Mouse (Mus musculus): ENCODE results near the gene Tmc4.
"Not testable (repeated sequence)": the region's sequence is repeated elsewhere in the genome, so short reads cannot be mapped to it uniquely, and the experiment has no call there.

Gene Tmc4

GRCm38 (mm10) chr7:3677342-3677741 lies at the start of gene Tmc4:
Gene Tmc4 (minus strand): TSS chr7:3677553.
- DNase-seq (ENCODE audit: low spot score) = no peak

- DNase-seq (ENCODE audit: low spot score) = not testable (repeated sequence)
Observed at GRCm38 (mm10) chr7:3725459-3725858, 48.1 kb upstream of the Tmc4 start.

- DNase-seq (ENCODE audit: low spot score) = not testable (repeated sequence)
Observed at GRCm38 (mm10) chr7:3720268-3720667, 42.9 kb upstream of the Tmc4 start, which contains the start of gene Pirb. Gene Pirb (minus strand): TSS chr7:3720391.

- no peak for DNase-seq (ENCODE audit: low spot score)
Observed at GRCm38 (mm10) chr7:3715249-3715648, 37.9 kb upstream of the Tmc4 start.

- DNase-seq (ENCODE audit: low spot score) = no peak
Observed at GRCm38 (mm10) chr7:3712264-3712942, 35.0 kb upstream of the Tmc4 start.

- DNase-seq (ENCODE audit: low spot score) = peak; percentile 17
Observed at GRCm38 (mm10) chr7:3709000-3709399, 31.6 kb upstream of the Tmc4 start.

GRCm38 (mm10) chr7:3708447-3708980 lies 31.2 kb upstream of the Tmc4 start:
- DNase-seq (ENCODE audit: low spot score) = not testable (repeated sequence)

GRCm38 (mm10) chr7:3707568-3708413 lies 30.4 kb upstream of the Tmc4 start:
- DNase-seq (ENCODE audit: low spot score) = peak; percentile 39

- DNase-seq (ENCODE audit: low spot score) = peak; percentile 29
Observed at GRCm38 (mm10) chr7:3707027-3707426, 29.7 kb upstream of the Tmc4 start.

- DNase-seq (ENCODE audit: low spot score) = peak; percentile 8
Observed at GRCm38 (mm10) chr7:3706343-3706934, 29.1 kb upstream of the Tmc4 start.

GRCm38 (mm10) chr7:3705911-3706310 lies 28.6 kb upstream of the Tmc4 start:
- DNase-seq (ENCODE audit: low spot score) = peak; percentile 11

GRCm38 (mm10) chr7:3705461-3705860 lies 28.1 kb upstream of the Tmc4 start:
- DNase-seq (ENCODE audit: low spot score) = not testable (repeated sequence)

- peak; percentile 17 for DNase-seq (ENCODE audit: low spot score)
Observed at GRCm38 (mm10) chr7:3704475-3704874, 27.1 kb upstream of the Tmc4 start.

- DNase-seq (ENCODE audit: low spot score) = peak; percentile 99
Observed at GRCm38 (mm10) chr7:3703879-3704441, 26.6 kb upstream of the Tmc4 start, which contains the start of gene Rps9. Gene Rps9 (plus strand): TSS chr7:3703993.

- no peak for DNase-seq (ENCODE audit: low spot score)
Observed at GRCm38 (mm10) chr7:3703148-3703878, 26.0 kb upstream of the Tmc4 start.

- DNase-seq (ENCODE audit: low spot score) = no peak
Observed at GRCm38 (mm10) chr7:3698471-3698870, 21.1 kb upstream of the Tmc4 start.

- DNase-seq (ENCODE audit: low spot score) = not testable (repeated sequence)
Observed at GRCm38 (mm10) chr7:3694949-3695305, 17.6 kb upstream of the Tmc4 start.

- peak; percentile 91 for DNase-seq (ENCODE audit: low spot score)
Observed at GRCm38 (mm10) chr7:3694076-3694948, 17.0 kb upstream of the Tmc4 start.

- DNase-seq (ENCODE audit: low spot score) = no peak
Observed at GRCm38 (mm10) chr7:3693809-3694075, 16.4 kb upstream of the Tmc4 start.

- DNase-seq (ENCODE audit: low spot score) = peak; percentile 97
Observed at GRCm38 (mm10) chr7:3692987-3693808, 15.8 kb upstream of the Tmc4 start, which contains the start of gene Mboat7. Gene Mboat7 (minus strand): TSS chr7:3693523.
